Mouse (Mus musculus) G1E (cell line): Measurements from ENCODE around the gene AW209491. TPM values are rescaled to one million over a fixed set of nuclear protein-coding genes. Genes with fewer than 3 reads are reported as not detected.
A peak's percentile ranks its signal among the peaks of the same experiment; 100 is the strongest.

Experiments
- ATAC-seq: 2 replicates; pipeline ENCODE4 v1.8.0; 2016; ENCODE audit warnings: mild to moderate bottlenecking; ENCODE audit not compliant: insufficient number of reproducible peaks, poor library complexity, low FRiP score, severe bottlenecking; ENCODE audit errors: extremely low read depth
- DNase-seq: peaks from one replicate; pipeline ENCODE4 v3.0.0; 2012; ENCODE audit warnings: low spot score
- H3K27me3 ChIP-seq: 2 replicates; pipeline ENCODE4 v1.6.1; 2012; ENCODE audit warnings: mild to moderate bottlenecking, low read length, inconsistent platforms; ENCODE audit not compliant: insufficient read depth
- H3K36me3 ChIP-seq: replicated peaks from 2 replicates; pipeline ENCODE3; 2012; ENCODE audit warnings: mild to moderate bottlenecking, inconsistent platforms
- H3K4me1 ChIP-seq: 2 replicates; pipeline ENCODE4 v1.6.1; 2012; ENCODE audit warnings: low read depth, low read length, inconsistent platforms, mixed read lengths; ENCODE audit not compliant: insufficient read depth
- H3K4me3 ChIP-seq: 2 replicates; pipeline ENCODE4 v1.5.1; 2012; ENCODE audit warnings: low read depth, mild to moderate bottlenecking, inconsistent platforms, low read length, moderate library complexity, mixed read lengths
- H3K9me3 ChIP-seq: replicated peaks from 2 replicates; pipeline ENCODE4 v1.6.1; 2012; ENCODE audit warnings: inconsistent platforms
- CTCF ChIP-seq: IDR thresholded peaks from 2 replicates; pipeline ENCODE4 v1.5.1; 2012; ENCODE audit warnings: low read depth, low read length, inconsistent platforms, mixed read lengths
- GATA1 ChIP-seq: IDR thresholded peaks from 2 replicates; pipeline ENCODE4 v1.6.1; 2012; ENCODE audit warnings: borderline replicate concordance, low read length, inconsistent platforms, mixed read lengths
- GATA2 ChIP-seq: IDR thresholded peaks from 2 replicates; pipeline ENCODE4 v1.6.1; 2012; ENCODE audit warnings: low read depth, low read length, inconsistent platforms, borderline replicate concordance
- POLR2AphosphoS5 ChIP-seq: IDR thresholded peaks from 2 replicates; pipeline ENCODE4 v1.6.1; 2012; ENCODE audit warnings: low read depth, low read length, inconsistent platforms; ENCODE audit not compliant: insufficient replicate concordance
- TAL1 ChIP-seq: conservative IDR thresholded peaks from 2 replicates; pipeline ENCODE4 v1.6.1; 2012; ENCODE audit warnings: low read depth, low read length, inconsistent platforms, mixed read lengths
- polyA plus RNA-seq: library from polyadenylated mRNA; stranded (reverse); fragments of >175 nt; gene quantifications from 2 replicates; pipeline ENCODE4 v1.2.3, GENCODE M21; 2012
- total RNA-seq, 2 experiments: library from RNA; stranded (forward) in 1 of 2; stranded (reverse) in 1 of 2; fragments of 200-1000 nt in 1 of 2; fragments of >200 nt in 1 of 2; fragmentation: Nextera tagmentation in 1 of 2; gene quantifications; 2 replicates each; pipeline ENCODE4 v1.2.3; 2014 to 2017

The AW209491 gene
- total and polyA plus RNA-seq, 3 experiments = 0.69 to 15.0 (median 7.7) TPM

DNA sequence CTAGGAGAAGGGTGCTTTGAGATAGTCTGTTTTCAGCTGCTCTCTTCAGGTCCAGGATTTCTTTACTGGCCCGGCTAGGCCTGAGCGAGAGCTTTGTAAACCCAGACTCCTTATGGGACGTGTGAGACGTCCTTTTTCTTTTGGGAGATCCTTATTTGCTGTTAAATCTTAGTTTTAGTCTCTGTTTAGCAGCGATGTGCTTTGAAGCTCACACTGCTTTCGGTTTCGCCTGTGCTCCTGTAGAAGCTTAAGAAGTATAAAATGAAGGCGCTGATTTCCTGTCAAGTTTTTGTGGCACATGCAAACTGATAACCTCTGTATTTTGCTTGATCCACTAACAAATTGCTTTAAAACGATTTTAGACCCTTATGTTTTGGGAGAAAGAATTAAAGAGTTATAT is 16.4 kb upstream of the AW209491 start:
- H3K27me3 ChIP-seq = no peaks in the 10 kb centered on the region
- ATAC-seq (no peak), DNase-seq (no peak)
- no peaks in the 10 kb centered on the region for H3K9me3 ChIP-seq
- H3K4me1 ChIP-seq = peaks cover 27% of the 10 kb centered on the region
- H3K4me3 ChIP-seq = peak overlapping the region; percentile 99
- H3K36me3 ChIP-seq = peaks cover 45% of the 10 kb centered on the region
- TF ChIP-seq POLR2AphosphoS5 (no peak), TAL1 (no peak), GATA2 (no peak), CTCF (no peak), GATA1 (no peak)

DNA sequence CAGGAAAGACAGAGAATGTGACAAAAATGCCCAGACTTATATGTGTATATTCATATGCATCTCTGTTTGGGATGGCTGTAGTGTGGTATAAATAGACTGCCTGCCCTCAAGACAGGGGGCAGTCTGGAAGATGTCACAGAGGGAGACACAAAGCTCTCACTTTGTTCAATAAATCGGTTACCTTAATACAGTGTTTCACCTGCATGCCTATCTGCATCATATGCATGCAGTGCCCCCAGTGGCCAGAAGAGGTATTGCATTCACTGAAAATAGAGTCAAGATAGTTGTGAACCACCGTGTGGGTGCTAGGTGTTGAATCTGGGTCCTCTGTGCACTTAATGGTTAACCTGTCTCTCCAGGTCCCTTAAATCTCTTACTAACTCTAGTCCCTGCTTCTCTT is 11.2 kb upstream of the AW209491 start:
- H3K9me3 ChIP-seq = no peaks in the 10 kb centered on the region
- peak; percentile 40; the same call in 1 of the 2 replicates for ATAC-seq
- TF ChIP-seq CTCF (peak; percentile 97), GATA2 (no peak), POLR2AphosphoS5 (no peak)
- no peak for DNase-seq
- peaks cover 68% of the 10 kb centered on the region for H3K36me3 ChIP-seq
- H3K4me3 ChIP-seq = no peak overlapping the region
- H3K27me3 ChIP-seq = no peaks in the 10 kb centered on the region
- H3K4me1 ChIP-seq = peaks cover 18% of the 10 kb centered on the region

DNA sequence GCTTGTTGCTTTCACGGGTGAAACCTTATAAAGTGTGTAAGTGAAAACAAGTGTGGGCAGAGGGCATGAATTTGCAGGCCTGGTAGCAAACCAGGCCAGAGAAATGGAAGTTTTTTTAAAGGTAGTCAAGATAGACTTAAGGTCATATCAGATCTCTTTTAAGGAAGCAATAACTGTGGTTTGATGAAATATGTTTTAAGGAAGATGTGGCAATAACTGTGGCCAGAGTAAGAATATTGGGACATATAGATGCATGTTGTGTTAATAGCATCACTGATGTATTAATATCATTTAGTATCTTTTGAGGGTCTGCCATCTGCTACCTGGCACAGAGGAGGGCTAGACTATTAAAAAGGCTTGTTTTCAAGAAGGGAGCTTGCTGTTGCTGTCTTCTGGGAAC is 10.0 kb downstream of the AW209491 start:
- no peak overlapping the region for H3K4me3 ChIP-seq
- H3K4me1 ChIP-seq = no peaks in the 10 kb centered on the region; the same call in 1 of the 2 replicates
- H3K27me3 ChIP-seq = no peaks in the 10 kb centered on the region
- peaks cover 54% of the 10 kb centered on the region for H3K36me3 ChIP-seq
- TF ChIP-seq GATA2 = no peak
- no peak for TF ChIP-seq POLR2AphosphoS5
- TF ChIP-seq GATA1 = no peak
- no peak for TF ChIP-seq CTCF
- no peak for TF ChIP-seq TAL1
- ATAC-seq = no peak
- DNase-seq = no peak
- H3K9me3 ChIP-seq = no peaks in the 10 kb centered on the region

DNA sequence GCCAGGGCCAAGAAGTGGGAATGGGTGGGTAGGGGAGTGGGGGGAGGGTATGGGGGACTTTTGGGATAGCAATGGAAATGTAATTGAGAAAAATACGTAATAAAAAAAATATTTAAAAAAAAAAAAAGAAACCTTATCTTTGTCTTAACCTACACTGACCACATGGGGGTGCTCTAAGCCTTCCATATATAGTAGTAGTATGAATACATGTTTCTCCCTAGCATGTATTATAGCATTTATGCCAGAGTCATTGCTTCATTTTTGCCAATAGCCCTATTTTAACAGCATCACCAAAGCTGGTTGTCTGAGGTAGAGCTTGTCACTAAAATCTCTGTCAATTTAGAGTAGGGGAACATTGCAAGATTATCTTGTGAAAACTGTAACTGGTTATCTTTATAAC is 19.3 kb downstream of the AW209491 start:
- Histone ChIP-seq H3K27me3 (no peaks in the 10 kb centered on the region), H3K9me3 (no peaks in the 10 kb centered on the region), H3K4me3 (no peak overlapping the region), H3K36me3 (no peaks in the 10 kb centered on the region), H3K4me1 (no peaks in the 10 kb centered on the region)
- ATAC-seq (no peak), DNase-seq (no peak)
- TF ChIP-seq GATA2 (no peak), GATA1 (no peak), TAL1 (no peak), CTCF (no peak)

DNA sequence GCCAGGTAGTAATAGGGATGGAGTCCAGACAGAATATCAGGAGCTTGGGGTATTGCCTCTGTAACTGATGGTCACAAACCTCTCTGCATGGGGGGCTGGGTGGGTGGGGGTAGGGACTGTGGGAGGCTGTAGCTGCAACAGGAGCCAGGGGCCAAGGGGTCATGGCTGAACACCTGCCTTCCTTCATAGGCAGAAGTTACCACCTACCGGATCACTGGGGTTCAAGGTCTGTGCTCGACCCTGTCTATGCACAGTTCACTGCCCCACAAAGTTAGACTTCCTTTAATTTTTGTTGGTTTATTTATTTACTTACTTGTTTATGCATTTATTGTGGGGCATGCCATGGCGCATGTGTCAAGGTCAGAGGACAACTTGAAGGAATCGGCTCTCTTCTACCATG is 37.2 kb downstream of the AW209491 start:
- ATAC-seq (no peak), DNase-seq (no peak)
- TF ChIP-seq POLR2AphosphoS5 = no peak
- TF ChIP-seq GATA1 = no peak
- TF ChIP-seq GATA2 = no peak

DNA sequence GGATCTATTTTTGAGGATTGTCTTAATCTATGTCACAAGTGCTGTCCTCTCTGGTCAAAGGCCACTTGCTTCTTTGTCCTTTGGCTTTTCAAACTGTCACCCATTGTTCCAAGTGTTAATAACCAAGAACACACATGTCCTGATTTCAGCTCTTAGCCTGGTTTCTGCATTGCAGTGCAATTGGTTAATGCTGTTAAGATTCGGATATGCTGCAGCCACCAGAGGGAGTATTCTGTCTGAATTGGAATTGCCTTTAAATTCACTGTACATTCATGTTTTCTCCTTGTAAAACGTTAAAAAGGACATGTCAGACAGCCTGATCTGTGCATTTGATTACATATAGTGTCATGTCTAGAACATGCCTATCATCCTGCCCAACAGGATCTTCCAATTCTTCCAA is 40.4 kb downstream of the AW209491 start:
- ATAC-seq = no peak
- H3K27me3 ChIP-seq = peaks cover 3% of the 10 kb centered on the region
- H3K9me3 ChIP-seq = no peaks in the 10 kb centered on the region
- no peaks in the 10 kb centered on the region for H3K36me3 ChIP-seq
- no peak overlapping the region for H3K4me3 ChIP-seq
- TF ChIP-seq CTCF (no peak), TAL1 (no peak), POLR2AphosphoS5 (no peak), GATA2 (no peak), GATA1 (no peak)
- no peak for DNase-seq
- no peaks in the 10 kb centered on the region for H3K4me1 ChIP-seq

More for the DNA sequence above, 37.2 kb downstream of the AW209491 start:
- Histone ChIP-seq H3K4me3 (no peak overlapping the region), H3K9me3 (no peaks in the 10 kb centered on the region), H3K36me3 (no peaks in the 10 kb centered on the region), H3K4me1 (no peaks in the 10 kb centered on the region), H3K27me3 (peaks cover 3% of the 10 kb centered on the region; the same call in 1 of the 2 replicates)

Other genes with a start within 250 kb of the AW209491 start
- 101 and 107 TPM in 2 replicates for gene Hecw1, start 106.9 kb upstream of the AW209491 start, total RNA-seq (2014; fragmentation: Nextera tagmentation)
- 30.4 and 40.3 TPM in 2 replicates for gene Hecw1, start 106.9 kb upstream of the AW209491 start, total RNA-seq (2017)
- gene Hecw1, start 106.9 kb upstream of the AW209491 start, polyA plus RNA-seq = 7.7 and 10.7 TPM in 2 replicates
- 120 and 122 TPM in 2 replicates for gene Mrpl32, start 17.0 kb upstream of the AW209491 start, total RNA-seq (2014; fragmentation: Nextera tagmentation)
- gene Mrpl32, start 17.0 kb upstream of the AW209491 start, total RNA-seq (2017) = 154 and 167 TPM in 2 replicates
- gene Mrpl32, start 17.0 kb upstream of the AW209491 start, polyA plus RNA-seq = 27.2 and 41.5 TPM in 2 replicates
- 58.2 and 60.0 TPM in 2 replicates for gene Psma2, start 16.9 kb upstream of the AW209491 start, total RNA-seq (2014; fragmentation: Nextera tagmentation)
- gene Psma2, start 16.9 kb upstream of the AW209491 start, total RNA-seq (2017) = 139 and 165 TPM in 2 replicates
- 7.8 and 7.9 TPM in 2 replicates for gene Psma2, start 16.9 kb upstream of the AW209491 start, polyA plus RNA-seq